Mouse (Mus musculus): Measurements from ENCODE around the gene Trim10.

GRCm38 (mm10) chr17:36849992-36850391, 19.4 kb upstream of the Trim10 start:
- TF ChIP-seq MAX (IDR thresholded peaks at IDR 0.05; ENCODE audit: low read depth) (no peak), TCF12 (IDR thresholded peaks at IDR 0.05; ENCODE audit: insufficient read depth, poor library complexity, severe bottlenecking) (no peak), MYOG (IDR thresholded peaks at IDR 0.05; ENCODE audit: control insufficient read depth in 1 of 3, insufficient read depth in 1 of 3, insufficient read length in 2 of 3, low read depth in 2 of 3) (no peak), POLR2A (IDR thresholded peaks at IDR 0.05; ENCODE audit: insufficient read length, low read depth) (no peak), REST (IDR thresholded peaks at IDR 0.05; ENCODE audit: insufficient read depth, insufficient read length) (no peak), E2F4 (IDR thresholded peaks at IDR 0.05; ENCODE audit: insufficient read depth) (no peak), SRF (IDR thresholded peaks at IDR 0.05; ENCODE audit: control insufficient read depth, insufficient read length, low read depth) (no peak), MYOD1 (IDR thresholded peaks at IDR 0.05; ENCODE audit: control insufficient read depth in 1 of 3, insufficient read length in 2 of 3, low read depth in 2 of 3) (no peak), POLR2AphosphoS2 (IDR thresholded peaks at IDR 0.05; ENCODE audit: insufficient read length, low read depth) (no peak), USF1 (IDR thresholded peaks at IDR 0.05; ENCODE audit: low read depth) (no peak)

Data from myocyte (in vitro differentiated cells).